Mouse (Mus musculus) myocyte (in vitro differentiated cells): ENCODE measurements around the gene Gm43064.

Experiments used
- E2F4 ChIP-seq: IDR thresholded peaks from one replicate; pipeline ENCODE4 v1.6.1; 2011; ENCODE audit warnings: mild to moderate bottlenecking, control low read depth, moderate library complexity; ENCODE audit not compliant: insufficient read depth
- MAX ChIP-seq: IDR thresholded peaks from one replicate; pipeline ENCODE4 v1.6.1; 2011; ENCODE audit warnings: low read depth, mild to moderate bottlenecking, control low read depth
- POLR2A ChIP-seq: IDR thresholded peaks from one replicate; pipeline ENCODE4 v1.6.1; 2011; ENCODE audit warnings: low read depth, mild to moderate bottlenecking, control low read depth, moderate library complexity; ENCODE audit not compliant: insufficient read length
- POLR2AphosphoS2 ChIP-seq: IDR thresholded peaks from one replicate; pipeline ENCODE4 v1.6.1; 2011; ENCODE audit warnings: low read depth, control low read depth; ENCODE audit not compliant: insufficient read length

- TF ChIP-seq POLR2A: no peak
- no peak for TF ChIP-seq MAX
- TF ChIP-seq E2F4: no peak
- no peak for TF ChIP-seq POLR2AphosphoS2
Observed at GRCm38 (mm10) chr3:103868008-103868407, 58.6 kb downstream of the Gm43064 start.
